Mouse (Mus musculus) myocyte (in vitro differentiated cells): ENCODE data around the gene Chn2. TPM values are rescaled to one million over a fixed set of nuclear protein-coding genes. Genes with fewer than 3 reads are reported as not detected.

Experiments used
- H3K27me3 ChIP-seq: one replicate; pipeline ENCODE4 v1.6.1; 2011; ENCODE audit not compliant: control insufficient read depth, insufficient read depth, insufficient read length
- H3K36me3 ChIP-seq: one replicate; pipeline ENCODE4 v1.6.1; 2011; ENCODE audit not compliant: control insufficient read depth, insufficient read depth
- H3K4me2 ChIP-seq: one replicate; pipeline ENCODE4 v1.6.1; 2011; ENCODE audit warnings: low read depth, control low read depth
- H3K4me3 ChIP-seq: one replicate; pipeline ENCODE4 v1.5.1; 2011; ENCODE audit warnings: mild to moderate bottlenecking, control low read depth, moderate library complexity
- H3K79me2 ChIP-seq: one replicate; pipeline ENCODE4 v1.6.1; 2011; ENCODE audit not compliant: control insufficient read depth, insufficient read depth
- H3ac ChIP-seq: one replicate; pipeline ENCODE4 v1.6.1; 2011; ENCODE audit not compliant: control insufficient read depth, insufficient read length
- CEBPB ChIP-seq: IDR thresholded peaks from 2 replicates; pipeline ENCODE4 v1.6.1; 2011; ENCODE audit warnings: mild to moderate bottlenecking, moderate library complexity; ENCODE audit not compliant: poor library complexity, insufficient read depth, severe bottlenecking
- E2F4 ChIP-seq: IDR thresholded peaks from one replicate; pipeline ENCODE4 v1.6.1; 2011; ENCODE audit warnings: mild to moderate bottlenecking, control low read depth, moderate library complexity; ENCODE audit not compliant: insufficient read depth
- MAX ChIP-seq: IDR thresholded peaks from one replicate; pipeline ENCODE4 v1.6.1; 2011; ENCODE audit warnings: low read depth, mild to moderate bottlenecking, control low read depth
- MYOD1 ChIP-seq, 3 experiments: IDR thresholded peaks; one replicate each; pipeline ENCODE4 v1.6.1; 2011; ENCODE audit warnings: control low read depth in 2 of 3, low read depth in 2 of 3, mild to moderate bottlenecking in 2 of 3, moderate library complexity in 1 of 3; ENCODE audit not compliant: insufficient read length in 2 of 3, control insufficient read depth in 1 of 3
- MYOG ChIP-seq, 3 experiments: IDR thresholded peaks; one replicate each; pipeline ENCODE4 v1.6.1; 2011; ENCODE audit warnings: control low read depth in 2 of 3, low read depth in 2 of 3, mild to moderate bottlenecking in 2 of 3; ENCODE audit not compliant: insufficient read length in 2 of 3, control insufficient read depth in 1 of 3, insufficient read depth in 1 of 3
- POLR2A ChIP-seq: IDR thresholded peaks from one replicate; pipeline ENCODE4 v1.6.1; 2011; ENCODE audit warnings: low read depth, mild to moderate bottlenecking, control low read depth, moderate library complexity; ENCODE audit not compliant: insufficient read length
- POLR2AphosphoS2 ChIP-seq: IDR thresholded peaks from one replicate; pipeline ENCODE4 v1.6.1; 2011; ENCODE audit warnings: low read depth, control low read depth; ENCODE audit not compliant: insufficient read length
- REST ChIP-seq: IDR thresholded peaks from one replicate; pipeline ENCODE4 v1.6.1; 2011; ENCODE audit warnings: mild to moderate bottlenecking, control low read depth, moderate library complexity; ENCODE audit not compliant: insufficient read depth, insufficient read length
- SRF ChIP-seq: IDR thresholded peaks from one replicate; pipeline ENCODE4 v1.6.1; 2011; ENCODE audit warnings: low read depth; ENCODE audit not compliant: control insufficient read depth, insufficient read length
- TCF12 ChIP-seq: IDR thresholded peaks from one replicate; pipeline ENCODE4 v1.6.1; 2011; ENCODE audit warnings: mild to moderate bottlenecking, control low read depth; ENCODE audit not compliant: poor library complexity, insufficient read depth, severe bottlenecking
- TCF3 ChIP-seq: IDR thresholded peaks from one replicate; pipeline ENCODE4 v1.6.1; 2011; ENCODE audit warnings: low read depth, control low read depth; ENCODE audit not compliant: insufficient read length
- USF1 ChIP-seq: IDR thresholded peaks from one replicate; pipeline ENCODE4 v1.6.1; 2011; ENCODE audit warnings: low read depth, mild to moderate bottlenecking, control low read depth, moderate library complexity
- polyA plus RNA-seq: library from polyadenylated mRNA; unstranded; fragments of >200 nt; fragmentation: generic; extraction: Trizol; gene quantifications from one replicate; pipeline ENCODE4 v1.2.1, GENCODE M21; 2012; ENCODE audit warnings: missing spikeins

Gene Chn2
- polyA plus RNA-seq, 1 experiment: 6.5 TPM

DNA sequence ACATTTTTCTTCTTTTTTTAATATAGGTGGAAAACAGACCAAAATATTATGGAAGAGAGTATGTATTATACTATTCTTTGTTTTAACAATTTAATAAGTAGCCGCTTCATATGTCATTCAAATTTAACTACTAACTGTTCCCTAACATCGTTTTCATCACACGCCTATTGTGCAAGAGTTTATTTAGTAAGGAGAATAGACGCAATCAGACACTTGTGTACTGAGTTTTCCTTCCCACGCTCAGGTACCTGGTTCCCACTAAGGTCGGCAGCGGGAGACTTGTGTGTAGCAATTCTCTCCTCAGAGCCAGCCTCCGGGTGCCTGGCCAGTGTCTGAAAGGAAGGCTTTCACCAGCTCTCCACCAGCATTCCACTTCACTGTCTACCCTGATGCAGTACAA lies 176.3 kb downstream of the Chn2 start:
- H3K79me2 ChIP-seq: no peaks in the 10 kb centered on the region
- no peak overlapping the region for H3K4me2 ChIP-seq
- peaks cover 5% of the 10 kb centered on the region for H3K36me3 ChIP-seq
- H3K27me3 ChIP-seq: no peaks in the 10 kb centered on the region
- no peak overlapping the region for H3ac ChIP-seq
- no peak overlapping the region for H3K4me3 ChIP-seq
- no peak for TF ChIP-seq TCF3
- TF ChIP-seq MAX: no peak
- no peak for TF ChIP-seq POLR2A
- TF ChIP-seq TCF12: no peak
- TF ChIP-seq REST: no peak
- TF ChIP-seq MYOG (IDR thresholded peaks at IDR 0.05; ENCODE audit: control insufficient read depth in 1 of 3, insufficient read depth in 1 of 3, insufficient read length in 2 of 3, low read depth in 2 of 3): no peak
- TF ChIP-seq USF1: no peak
- no peak for TF ChIP-seq MYOD1 (IDR thresholded peaks at IDR 0.05; ENCODE audit: control insufficient read depth in 1 of 3, insufficient read length in 2 of 3, low read depth in 2 of 3)
- TF ChIP-seq CEBPB: no peak
- TF ChIP-seq SRF: no peak

DNA sequence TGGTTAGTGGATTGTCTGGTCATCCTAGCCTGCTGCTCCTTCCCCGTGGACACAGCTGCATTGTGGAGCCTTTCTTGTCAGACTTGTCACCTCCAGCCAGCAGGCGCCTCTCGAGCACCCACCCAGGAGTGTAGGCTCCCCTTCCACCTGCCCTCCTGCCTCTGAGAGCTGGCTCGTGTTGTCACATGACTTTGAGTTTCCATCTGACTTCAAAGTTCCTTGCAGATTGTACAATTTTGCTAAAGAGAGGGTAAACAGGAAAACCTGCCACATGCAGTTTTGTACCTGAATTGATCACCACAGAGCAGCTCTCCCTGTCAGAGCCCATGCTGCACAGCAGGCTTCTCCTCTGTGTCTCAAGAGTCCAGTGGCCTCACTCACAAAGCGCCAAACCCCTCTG lies 177.2 kb downstream of the Chn2 start:
- H3ac ChIP-seq: no peak overlapping the region
- H3K4me2 ChIP-seq: no peak overlapping the region
- peaks cover 5% of the 10 kb centered on the region for H3K36me3 ChIP-seq
- no peak overlapping the region for H3K4me3 ChIP-seq
- TF ChIP-seq CEBPB: no peak
- TF ChIP-seq TCF3: no peak
- no peak for TF ChIP-seq TCF12
- no peak for TF ChIP-seq MYOG (IDR thresholded peaks at IDR 0.05; ENCODE audit: control insufficient read depth in 1 of 3, insufficient read depth in 1 of 3, insufficient read length in 2 of 3, low read depth in 2 of 3)
- TF ChIP-seq USF1: no peak
- no peaks in the 10 kb centered on the region for H3K79me2 ChIP-seq
- no peaks in the 10 kb centered on the region for H3K27me3 ChIP-seq

DNA sequence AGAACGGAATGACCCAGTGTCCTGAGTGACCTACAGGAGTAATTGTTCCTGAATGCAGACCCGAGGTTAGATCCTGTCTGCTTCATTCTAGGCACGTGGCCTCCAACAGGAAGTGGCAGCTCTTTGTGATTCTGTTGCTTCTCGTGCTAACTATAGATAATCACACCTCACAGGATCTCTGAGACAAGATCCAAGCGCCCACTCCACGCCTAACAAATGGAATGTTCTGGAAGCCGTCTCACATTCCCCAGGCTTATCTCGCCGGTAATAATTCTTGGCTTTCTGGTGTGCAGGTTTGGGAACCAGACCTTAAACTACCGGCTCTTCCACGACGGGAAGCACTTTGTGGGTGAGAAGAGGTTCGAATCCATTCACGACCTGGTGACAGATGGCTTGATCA lies 180.8 kb downstream of the Chn2 start:
- H3ac ChIP-seq: no peak overlapping the region
- no peaks in the 10 kb centered on the region for H3K79me2 ChIP-seq
- no peak overlapping the region for H3K4me2 ChIP-seq
- H3K27me3 ChIP-seq: no peaks in the 10 kb centered on the region
- H3K36me3 ChIP-seq: peaks cover 5% of the 10 kb centered on the region
- TF ChIP-seq E2F4 (no peak), MYOD1 (IDR thresholded peaks at IDR 0.05; ENCODE audit: control insufficient read depth in 1 of 3, insufficient read length in 2 of 3, low read depth in 2 of 3) (no peak), TCF12 (no peak), MAX (no peak), USF1 (no peak), POLR2A (no peak), MYOG (IDR thresholded peaks at IDR 0.05; ENCODE audit: control insufficient read depth in 1 of 3, insufficient read depth in 1 of 3, insufficient read length in 2 of 3, low read depth in 2 of 3) (no peak), POLR2AphosphoS2 (no peak), TCF3 (no peak), REST (no peak), CEBPB (no peak), SRF (no peak)
- no peak overlapping the region for H3K4me3 ChIP-seq

DNA sequence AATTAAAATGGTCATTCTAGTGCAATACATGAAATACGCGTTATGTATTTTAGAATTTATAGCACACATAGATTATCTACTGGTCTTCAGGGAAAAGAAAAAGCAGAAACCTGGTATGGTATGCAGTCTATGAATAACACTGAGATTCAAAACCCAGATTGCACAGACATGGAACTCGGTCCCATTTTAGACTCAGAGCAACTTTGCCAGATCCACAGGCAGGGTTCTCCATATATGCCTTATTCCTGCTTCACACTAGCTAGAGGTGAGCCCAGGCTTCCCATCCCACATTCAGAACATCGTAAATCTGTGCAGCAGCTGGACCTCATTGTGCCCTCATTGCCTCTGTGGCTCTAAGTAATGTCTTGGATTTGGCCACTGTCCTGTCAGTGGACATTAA lies 184.2 kb downstream of the Chn2 start:
- H3K36me3 ChIP-seq: peaks cover 5% of the 10 kb centered on the region
- H3K27me3 ChIP-seq: no peaks in the 10 kb centered on the region

DNA sequence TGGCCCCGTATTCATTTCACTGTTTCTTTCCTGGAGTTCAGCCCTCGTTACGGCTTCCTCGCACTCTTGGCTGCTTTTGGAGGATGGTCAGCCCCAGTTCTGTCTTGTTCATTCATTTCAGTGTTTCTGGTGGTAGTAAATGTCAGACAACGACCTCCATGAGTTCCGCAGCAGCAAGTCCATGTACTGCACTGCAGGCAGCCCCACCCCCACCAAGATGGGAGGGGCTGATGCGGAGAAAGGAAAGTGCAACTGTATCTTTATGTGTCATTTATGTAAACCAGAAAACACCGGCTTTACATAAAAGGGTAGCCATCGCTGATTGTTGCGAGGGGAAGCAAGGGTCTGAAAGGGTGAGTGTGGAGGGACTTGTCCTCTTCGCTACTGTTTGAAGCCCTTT lies 185.0 kb downstream of the Chn2 start:
- Histone ChIP-seq H3K36me3 (peaks cover 5% of the 10 kb centered on the region), H3K27me3 (no peaks in the 10 kb centered on the region), H3ac (no peak overlapping the region), H3K4me3 (no peak overlapping the region), H3K4me2 (no peak overlapping the region), H3K79me2 (no peaks in the 10 kb centered on the region)
- TF ChIP-seq USF1: no peak
- TF ChIP-seq MYOG (IDR thresholded peaks at IDR 0.05; ENCODE audit: control insufficient read depth in 1 of 3, insufficient read depth in 1 of 3, insufficient read length in 2 of 3, low read depth in 2 of 3): no peak
- TF ChIP-seq SRF: no peak
- TF ChIP-seq REST: no peak
- no peak for TF ChIP-seq POLR2AphosphoS2
- no peak for TF ChIP-seq MYOD1 (IDR thresholded peaks at IDR 0.05; ENCODE audit: control insufficient read depth in 1 of 3, insufficient read length in 2 of 3, low read depth in 2 of 3)
- TF ChIP-seq CEBPB: no peak
- TF ChIP-seq TCF12: no peak
- no peak for TF ChIP-seq MAX
- TF ChIP-seq TCF3: no peak
- no peak for TF ChIP-seq E2F4
- TF ChIP-seq POLR2A: no peak

More for the DNA sequence above, 184.2 kb downstream of the Chn2 start:
- Histone ChIP-seq H3ac (no peak overlapping the region), H3K79me2 (no peaks in the 10 kb centered on the region), H3K4me3 (no peak overlapping the region), H3K4me2 (no peak overlapping the region)
- TF ChIP-seq USF1 (no peak), CEBPB (no peak), E2F4 (no peak), TCF3 (no peak), REST (no peak), MYOD1 (IDR thresholded peaks at IDR 0.05; ENCODE audit: control insufficient read depth in 1 of 3, insufficient read length in 2 of 3, low read depth in 2 of 3) (no peak)
